In genomic region chr7:78576706-78577461, GRCm38 (mm10) we compare ENCODE assay signal across 8 mouse cellular contexts.
DNase-seq lines count a peak whose midpoint lies in the region; ATAC-seq lines count a peak whose summit lies in the region.

No protein-coding gene starts in this region.

- no peaks in the 10 kb centered on the region for H3K36me3 ChIP-seq in heart, embryonic 13.5 days
- H3K36me3 ChIP-seq in limb, embryonic 13.5 days, result no peaks in the 10 kb centered on the region

- whole genome bisulfite sequencing in heart, embryonic 13.5 days, result 2% methylated on average over 32 of the region's 35 CpGs
- WGBS in limb, embryonic 13.5 days, result 2% methylated on average over 35 of the region's 35 CpGs

- H3K9ac ChIP-seq in heart, embryonic 13.5 days, result peak overlapping the region; percentile 73
- H3K9ac ChIP-seq in limb, embryonic 13.5 days, result no peak overlapping the region

- no peak for DNase-seq in frontal cortex, postnatal 36 days (ENCODE audit: low spot score in 2 of 2)
- peak; percentile 50 for DNase-seq in thymus, postnatal 0 days (ENCODE audit: low spot score)
- no peak for DNase-seq in thymus, adult 18-20 months
- peak; percentile 52 for DNase-seq in right cerebral cortex, postnatal 4 days
- DNase-seq in spleen, adult 12 weeks (ENCODE audit: low spot score), result no peak

- peak overlapping the region; percentile 62 for H3K4me3 ChIP-seq in heart, embryonic 13.5 days
- H3K4me3 ChIP-seq in limb, embryonic 13.5 days, result peak overlapping the region; percentile 47

- peak overlapping the region; percentile 95 for H3K4me2 ChIP-seq in heart, embryonic 13.5 days
- peak overlapping the region; percentile 77 for H3K4me2 ChIP-seq in limb, embryonic 13.5 days (replicated peaks)

- ATAC-seq in frontal cortex, adult (ENCODE audit: low TSS enrichment), result peak; percentile 10; the same call in 1 of the 2 replicates
- ATAC-seq in heart, embryonic 13.5 days (ENCODE audit: extremely low read depth, insufficient number of reproducible peaks, low FRiP score, low TSS enrichment), result no peak
- peak; percentile 63; the same call in 1 of the 2 replicates for ATAC-seq in limb, embryonic 13.5 days (ENCODE audit: low FRiP score, low read depth)

- peaks cover 18% of the 10 kb centered on the region for H3K4me1 ChIP-seq in heart, embryonic 13.5 days
- H3K4me1 ChIP-seq in limb, embryonic 13.5 days, result peaks cover 25% of the 10 kb centered on the region

- no peaks in the 10 kb centered on the region for H3K9me3 ChIP-seq in heart, embryonic 13.5 days
- no peaks in the 10 kb centered on the region for H3K9me3 ChIP-seq in limb, embryonic 13.5 days

- no peak overlapping the region for H3K27ac ChIP-seq in heart, embryonic 13.5 days (replicated peaks)
- H3K27ac ChIP-seq in limb, embryonic 13.5 days, result no peak overlapping the region

- H3K27me3 ChIP-seq in heart, embryonic 13.5 days (replicated peaks), result peaks cover 92% of the 10 kb centered on the region
- H3K27me3 ChIP-seq in limb, embryonic 13.5 days, result peaks cover 96% of the 10 kb centered on the region

Comparison
In these comparisons a context has a peak if more than half of its experiments do, and no peak if none do; other contexts are left out.
1. DNase-seq: peak in thymus, postnatal 0 days (single experiment) and right cerebral cortex, postnatal 4 days (single experiment); none in frontal cortex, postnatal 36 days (0 of 2), thymus, adult 18-20 months (0 of 2) and spleen, adult 12 weeks (single experiment).